7 mouse cellular contexts compared by ENCODE assay signal in the genomic region with DNA sequence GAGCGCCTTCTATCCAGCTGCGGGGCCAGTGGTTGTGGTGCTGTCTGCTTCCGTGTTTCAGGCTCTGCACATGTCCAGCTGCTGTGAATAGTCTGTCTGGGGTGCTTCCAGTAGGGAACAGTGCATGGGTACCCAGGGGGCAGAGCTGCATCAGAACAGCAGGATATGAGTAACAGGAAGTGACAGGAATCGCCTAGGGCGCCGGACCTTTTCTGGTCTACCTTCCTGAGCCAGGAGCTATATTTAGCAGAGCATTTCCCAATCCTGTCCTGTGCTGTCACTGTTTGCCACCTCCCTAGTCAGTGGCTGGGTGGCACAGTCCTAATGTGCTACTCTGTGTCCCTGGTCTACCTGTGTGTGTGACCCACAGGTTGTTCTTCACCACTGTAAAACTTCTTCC. TPM values are rescaled to one million over a fixed set of nuclear protein-coding genes. Genes with fewer than 3 reads are reported as not detected.
DNase-seq lines count a peak whose midpoint lies in the region; ATAC-seq lines count a peak whose summit lies in the region.

No protein-coding gene starts in this region.

- ATAC-seq in activated CD4-positive, CD25-positive, alpha-beta regulatory T cell, adult 4 months = peak; percentile 51
- 0 out of 2 replicates have a peak, but pooled peaks have one; percentile 14 for ATAC-seq in erythroid progenitor cell, adult 5-6 weeks (replicated peaks; ENCODE audit: low FRiP score, poor library complexity, severe bottlenecking)
- ATAC-seq in inflammation-experienced regulatory T-cells, adult 6 months = peak; percentile 72

- peak; percentile 56 for DNase-seq in lung, postnatal 10 days
- DNase-seq in ovary, adult 18-20 months (ENCODE audit: low spot score) = no peak
- no peak for DNase-seq in cerebellum, postnatal 14 days
- DNase-seq in c-Kit-positive CD71-positive TER-119-positive erythroid progenitor cells, embryonic 14.5 days (ENCODE audit: low spot score) = no peak

RNA-seq across cellular contexts. Expression of gene Dgkd, which starts 47.9 kb away (rescaled TPM):
- polyA plus RNA-seq in activated CD4-positive, CD25-positive, alpha-beta regulatory T cell, adult 4 months (2017; shearing (Covaris generic)) = 10 to 100 TPM; 30.4 to 31.9 TPM
- total RNA-seq in erythroid progenitor cell, adult 5-6 weeks (2015; ENCODE audit: low replicate concordance) = 23.1 and 29.3 TPM in 2 replicates
- 19.3 and 24.0 TPM in 2 replicates for total RNA-seq in erythroid progenitor cell, adult 5-6 weeks (2017; ENCODE audit: low replicate concordance)
- polyA plus RNA-seq in inflammation-experienced regulatory T-cells, adult 6 months (2017; shearing (Covaris generic)) = 10 to 100 TPM; 19.3 to 35.5 (median 34.2) TPM

Comparison
In these comparisons a context has a peak if more than half of its experiments do, and no peak if none do; other contexts are left out.
1. ATAC-seq: peak in every context shown above with its lines; median percentile 72 in inflammation-experienced regulatory T-cells, adult 6 months; 51 in activated CD4-positive, CD25-positive, alpha-beta regulatory T cell, adult 4 months; 14 in erythroid progenitor cell, adult 5-6 weeks.